Mouse (Mus musculus): ENCODE results near the gene Plekhh1.

The Plekhh1 gene

GRCm38 (mm10) chr12:79070736-79071333 lies 41.9 kb downstream of the Plekhh1 start:
- no peak for DNase-seq (ENCODE audit: low spot score in 2 of 2)

GRCm38 (mm10) chr12:79072576-79072975 lies 43.6 kb downstream of the Plekhh1 start:
- no peak for DNase-seq (ENCODE audit: low spot score in 2 of 2)

GRCm38 (mm10) chr12:79073362-79073761 lies 44.4 kb downstream of the Plekhh1 start:
- no peak for DNase-seq (ENCODE audit: low spot score in 2 of 2)

- peak; percentile 66 to 76 for DNase-seq (ENCODE audit: low spot score in 2 of 2)
Measured at GRCm38 (mm10) chr12:79089182-79089812, 60.3 kb downstream of the Plekhh1 start, which contains the start of gene Pigh. TSS of gene Pigh (minus strand) at chr12:79089651.

- peak in 1 of 2 experiments; percentile 25 for DNase-seq (ENCODE audit: low spot score in 2 of 2)
Measured at GRCm38 (mm10) chr12:79092569-79092968, 63.6 kb downstream of the Plekhh1 start.

- DNase-seq (ENCODE audit: low spot score in 2 of 2): peak in 1 of 2 experiments; percentile 8
Measured at GRCm38 (mm10) chr12:79097106-79097752, 68.3 kb downstream of the Plekhh1 start.

- DNase-seq (ENCODE audit: low spot score in 2 of 2): no peak
Measured at GRCm38 (mm10) chr12:79103773-79104172, 74.8 kb downstream of the Plekhh1 start.

GRCm38 (mm10) chr12:79104544-79104943 lies 75.6 kb downstream of the Plekhh1 start:
- no peak for DNase-seq (ENCODE audit: low spot score in 2 of 2)

GRCm38 (mm10) chr12:79105312-79105711 lies 76.3 kb downstream of the Plekhh1 start:
- DNase-seq (ENCODE audit: low spot score in 2 of 2): no peak

- DNase-seq (ENCODE audit: low spot score in 2 of 2): no peak
Measured at GRCm38 (mm10) chr12:79118991-79119390, 90.0 kb downstream of the Plekhh1 start.

GRCm38 (mm10) chr12:79122820-79123219 lies 93.9 kb downstream of the Plekhh1 start:
- no peak for DNase-seq (ENCODE audit: low spot score in 2 of 2)

GRCm38 (mm10) chr12:79130299-79131177 lies 101.6 kb downstream of the Plekhh1 start, which contains the start of gene Arg2:
TSS of gene Arg2 (plus strand) at chr12:79130777.
- peak; percentile 59 to 61 for DNase-seq (ENCODE audit: low spot score in 2 of 2)

All from frontal cortex, postnatal 14 days (tissue).